Mouse (Mus musculus): ENCODE results near the gene Poldip3.
"Not testable (repeated sequence)": the region's sequence is repeated elsewhere in the genome, so short reads cannot be mapped to it uniquely, and the experiment has no call there.

The Poldip3 gene

DNA sequence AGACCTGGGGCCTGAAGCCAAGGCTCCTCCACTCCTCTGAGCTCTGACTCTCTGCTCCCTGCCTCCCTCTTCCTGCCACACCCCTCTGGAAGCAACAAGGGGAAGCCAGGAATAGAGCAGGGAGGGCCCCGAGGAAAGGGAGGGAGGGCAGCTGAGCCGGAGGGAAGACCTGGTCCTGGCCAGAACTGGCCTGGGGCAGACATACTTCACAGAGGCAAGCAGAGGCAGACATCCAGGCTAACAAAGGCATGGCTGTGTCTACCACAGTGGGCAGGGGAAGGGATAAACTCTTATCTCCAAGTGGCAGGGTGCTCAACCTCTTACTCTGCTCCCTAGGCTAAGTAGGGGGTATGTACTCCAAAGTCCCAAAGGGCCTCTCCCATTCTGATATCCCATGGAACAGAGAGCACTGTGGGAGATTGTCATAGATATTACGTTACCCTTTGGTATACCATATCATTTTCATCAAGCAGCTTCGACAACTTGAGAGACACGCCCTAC lies 15.8 kb upstream of the Poldip3 start:
- peak; percentile 39 for DNase-seq

DNA sequence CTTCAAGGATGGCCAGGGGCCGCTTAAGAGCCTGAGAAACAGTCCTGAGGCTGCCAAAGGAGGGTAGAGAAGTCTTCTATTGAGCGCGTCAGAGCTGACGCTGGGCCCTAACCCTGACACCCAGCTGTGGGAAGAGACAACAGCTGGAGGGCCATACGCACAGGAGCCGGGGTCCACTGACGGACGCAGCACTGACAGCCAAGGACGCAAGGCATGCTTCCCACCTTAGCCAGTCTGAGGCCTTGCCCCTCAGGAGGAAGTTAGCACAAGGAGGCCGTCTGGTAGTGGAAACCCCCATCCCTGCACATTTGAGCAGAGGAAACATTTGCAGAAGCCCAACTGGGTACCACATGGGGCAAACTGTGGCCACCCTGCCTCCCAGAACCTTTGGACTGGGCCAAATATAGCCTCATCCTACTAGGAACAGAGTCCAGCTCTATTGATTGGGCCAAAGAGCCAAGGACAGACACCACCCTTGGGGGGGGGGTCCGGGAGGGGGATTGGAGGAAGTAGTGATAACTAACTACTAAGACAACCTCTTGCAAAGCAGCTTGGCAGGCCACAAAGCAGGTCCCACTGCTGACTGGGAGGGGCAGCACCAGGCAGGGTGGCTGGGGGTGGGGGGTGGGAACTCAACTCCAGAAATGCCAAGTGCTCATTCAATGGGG lies 13.8 kb upstream of the Poldip3 start:
- peak; percentile 57 for DNase-seq

DNA sequence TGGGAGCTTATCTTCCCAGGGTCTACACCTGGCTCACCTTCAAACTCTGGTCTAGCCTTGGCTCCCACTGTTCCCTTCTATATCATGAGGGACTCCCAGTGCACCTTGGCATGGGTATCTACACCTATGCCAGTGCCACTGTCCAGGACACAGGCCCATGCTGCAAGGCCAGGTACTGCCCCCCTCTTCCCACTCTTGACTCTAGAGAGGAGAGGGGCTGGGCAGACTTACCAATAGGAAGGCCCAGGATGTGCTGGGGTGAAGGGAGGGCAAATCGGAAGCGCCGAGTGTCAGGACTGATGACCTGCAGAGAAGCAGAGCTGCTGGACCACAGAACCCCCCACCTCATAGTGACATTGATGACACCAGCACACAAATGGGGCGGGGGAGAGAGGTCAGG lies 12.8 kb upstream of the Poldip3 start:
- no peak for DNase-seq

DNA sequence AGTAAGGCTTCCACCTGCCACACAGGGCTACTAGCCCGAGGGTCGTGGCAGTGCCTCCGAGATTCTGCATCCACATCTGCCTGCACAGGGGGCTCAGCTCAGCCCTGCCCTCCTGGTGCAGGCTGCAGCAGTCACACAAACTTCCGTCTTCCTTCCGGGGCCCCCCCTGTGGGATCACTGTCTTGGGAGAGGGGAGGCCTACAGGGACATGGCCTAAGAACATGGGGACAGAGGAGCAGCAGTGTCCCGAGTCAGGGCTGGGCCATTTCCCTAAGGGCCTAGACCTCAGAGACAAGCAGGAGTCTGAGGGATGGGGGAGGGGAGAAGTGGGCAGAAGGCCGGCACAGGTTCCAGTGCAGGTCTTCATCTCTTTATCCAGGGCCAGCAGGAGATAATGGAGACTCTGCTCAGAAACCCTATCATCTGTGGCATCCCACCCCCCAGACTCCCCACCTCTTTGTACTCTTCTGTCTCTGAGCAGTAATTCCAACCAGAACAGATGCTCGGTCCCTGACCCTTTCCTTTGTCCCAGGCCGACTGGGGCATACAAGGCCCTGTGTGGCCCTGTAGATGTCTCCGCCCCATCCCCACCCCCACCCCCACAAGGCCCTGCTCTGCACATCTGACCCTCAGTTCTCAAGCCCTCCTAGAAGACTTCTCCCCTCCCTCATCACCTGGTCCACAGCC lies 12.0 kb upstream of the Poldip3 start:
- no peak for DNase-seq

DNA sequence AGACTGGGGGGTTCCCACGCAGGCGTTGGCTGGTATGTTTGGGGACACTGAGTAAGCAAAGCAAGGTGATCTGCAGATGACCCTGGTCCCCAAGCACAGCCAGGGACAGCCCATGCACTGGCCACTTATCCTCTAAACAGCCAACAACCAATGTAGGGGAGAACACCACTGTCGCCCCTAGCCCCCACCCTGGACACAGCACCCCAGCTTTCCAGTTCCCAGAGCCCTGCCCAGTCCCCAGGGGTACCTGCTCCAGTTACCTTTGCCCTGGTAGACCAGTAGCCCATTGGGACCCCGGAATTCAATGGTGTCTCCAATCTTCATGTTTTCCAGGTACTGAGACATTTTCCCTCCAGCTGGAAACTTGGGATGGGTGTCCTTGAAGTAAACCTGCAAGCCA lies 11.4 kb upstream of the Poldip3 start:
- DNase-seq, result no peak

DNA sequence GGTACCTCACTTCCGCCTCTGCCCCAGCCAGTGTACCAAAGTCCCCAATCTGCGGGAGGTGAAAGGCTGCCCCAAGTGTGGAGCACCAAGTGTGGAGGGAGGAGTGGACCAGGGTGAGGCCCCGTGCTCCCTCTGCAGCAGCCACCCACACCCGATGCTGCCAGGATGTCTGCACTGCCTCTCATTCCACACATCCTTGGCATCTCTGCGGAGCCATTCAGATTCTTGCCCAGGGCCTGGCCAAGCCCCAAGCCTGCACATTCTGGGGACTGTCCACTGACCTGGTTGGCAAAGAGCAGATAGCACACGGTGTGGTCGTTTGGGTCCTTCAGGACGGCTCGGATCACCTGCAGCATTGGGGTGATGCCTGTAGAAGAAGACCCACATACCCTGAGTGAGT lies 10.6 kb upstream of the Poldip3 start:
- DNase-seq, result no peak

DNA sequence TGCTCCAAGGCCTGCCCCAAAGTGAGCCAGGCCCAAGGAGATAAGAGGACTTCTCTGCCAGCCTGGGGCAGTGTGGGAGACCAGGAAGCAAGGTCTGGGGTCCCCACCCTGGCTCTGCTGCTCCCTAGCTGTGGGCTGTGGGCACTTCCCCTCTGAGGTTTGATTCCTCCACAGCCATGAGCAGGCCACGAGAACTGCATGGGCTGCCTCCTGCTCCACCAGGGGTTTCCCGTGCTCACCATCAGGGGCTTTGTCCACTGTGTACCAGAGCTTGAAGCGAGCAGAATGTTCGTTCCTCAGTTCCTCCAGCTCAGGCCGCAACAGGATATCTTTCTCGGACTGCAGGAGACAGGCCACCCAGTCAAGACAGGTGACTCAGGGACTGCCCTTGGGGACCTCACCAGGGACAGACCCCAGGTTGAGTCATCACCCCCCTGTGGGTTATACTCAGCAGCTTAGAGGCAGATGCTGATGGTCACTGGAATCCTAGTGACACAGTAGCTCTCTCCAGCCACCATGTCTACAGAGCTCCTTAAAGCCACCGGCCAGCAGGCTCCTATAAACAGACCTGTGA lies 9.5 kb upstream of the Poldip3 start:
- no peak for DNase-seq

DNA sequence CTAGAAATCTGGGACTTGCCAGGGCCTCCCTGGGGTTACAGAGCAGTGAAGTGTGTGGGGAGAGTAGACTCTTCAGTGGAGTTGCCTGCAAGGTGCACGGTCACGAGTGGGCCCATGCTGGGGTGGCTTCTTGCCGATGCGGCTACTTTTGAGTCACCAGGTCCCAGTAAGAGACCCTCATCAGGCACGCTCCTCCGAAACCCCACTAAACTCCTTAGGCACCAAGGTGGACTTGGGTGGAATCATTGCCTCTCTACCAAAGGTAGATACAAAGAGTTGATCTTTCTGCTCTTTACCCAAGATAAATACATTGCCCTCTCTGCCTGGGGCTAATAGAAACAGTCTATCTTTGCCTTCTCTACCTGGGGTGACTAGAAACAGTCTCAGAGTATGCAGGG lies 8.5 kb upstream of the Poldip3 start:
- no peak for DNase-seq

DNA sequence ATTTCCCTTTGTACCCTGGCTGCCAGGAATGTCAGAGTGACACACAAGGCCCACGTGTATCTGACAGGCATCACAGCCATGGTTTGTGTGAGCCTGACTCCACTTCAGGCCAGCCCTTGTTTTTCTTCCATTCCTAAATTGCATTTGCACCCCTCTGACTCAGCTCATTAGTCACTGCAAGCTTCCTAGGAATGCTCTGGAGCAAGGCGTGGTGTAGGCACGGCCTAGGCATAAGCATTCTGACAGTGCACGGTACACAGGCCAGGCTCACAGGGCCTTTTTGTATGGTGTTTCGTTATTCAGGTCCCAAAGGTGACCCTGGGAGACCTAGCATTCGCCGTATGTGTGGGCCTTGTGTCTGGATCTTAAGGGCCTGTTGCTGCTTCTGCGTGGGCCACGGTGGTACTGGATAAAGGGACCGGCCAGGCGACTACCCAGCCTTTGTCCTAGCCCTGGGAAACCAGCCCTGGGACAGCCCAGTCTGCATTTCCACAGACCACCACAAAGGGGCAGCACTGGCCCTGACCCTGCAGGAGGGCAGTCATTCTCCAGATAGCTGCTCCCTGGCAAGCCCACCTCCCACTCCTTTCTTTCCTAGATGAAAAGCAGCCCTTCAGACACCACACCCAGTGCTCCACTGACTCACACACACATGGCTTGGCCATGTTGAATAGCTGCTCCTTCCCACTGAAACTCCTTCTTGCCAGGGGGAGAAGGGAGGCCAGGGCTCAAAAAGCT lies 7.9 kb upstream of the Poldip3 start:
- DNase-seq, result peak; percentile 59

DNA sequence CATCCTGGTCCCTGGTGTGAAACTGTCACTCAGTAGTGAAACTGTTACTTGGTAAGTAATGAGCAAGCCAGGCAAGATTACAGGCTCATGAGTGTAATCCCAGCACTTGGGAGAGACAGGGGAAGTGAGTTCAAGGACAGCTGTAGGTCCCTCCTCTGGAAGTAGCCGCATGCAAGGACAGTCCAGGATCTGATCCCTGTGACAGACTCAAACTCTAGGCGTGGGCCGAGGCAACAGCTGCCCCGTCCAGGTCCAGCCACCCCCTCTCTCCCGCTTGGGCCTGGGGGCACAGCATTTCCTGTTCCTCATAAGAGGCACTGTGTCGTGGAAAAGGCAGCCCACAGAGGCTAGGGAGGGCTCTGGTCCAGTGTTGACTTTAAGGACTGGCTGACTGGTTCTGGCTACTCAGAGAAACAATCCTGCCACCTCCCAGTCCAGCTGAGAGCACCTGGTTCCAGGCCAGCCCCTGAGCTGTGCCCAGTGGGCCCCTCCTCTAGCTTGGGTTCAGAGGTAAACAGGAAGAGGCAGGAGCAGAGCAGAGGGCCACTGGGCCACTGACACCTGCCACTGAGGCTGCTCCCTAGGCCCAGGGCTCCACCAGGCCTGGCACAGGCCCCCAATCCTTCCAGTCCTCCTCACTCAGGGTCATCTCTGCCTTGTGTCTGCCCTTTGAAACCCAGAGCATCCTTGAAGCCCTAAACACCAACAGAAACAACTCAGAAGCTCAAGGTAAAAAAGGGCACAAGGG lies 6.7 kb upstream of the Poldip3 start:
- peak; percentile 47 for DNase-seq

DNA sequence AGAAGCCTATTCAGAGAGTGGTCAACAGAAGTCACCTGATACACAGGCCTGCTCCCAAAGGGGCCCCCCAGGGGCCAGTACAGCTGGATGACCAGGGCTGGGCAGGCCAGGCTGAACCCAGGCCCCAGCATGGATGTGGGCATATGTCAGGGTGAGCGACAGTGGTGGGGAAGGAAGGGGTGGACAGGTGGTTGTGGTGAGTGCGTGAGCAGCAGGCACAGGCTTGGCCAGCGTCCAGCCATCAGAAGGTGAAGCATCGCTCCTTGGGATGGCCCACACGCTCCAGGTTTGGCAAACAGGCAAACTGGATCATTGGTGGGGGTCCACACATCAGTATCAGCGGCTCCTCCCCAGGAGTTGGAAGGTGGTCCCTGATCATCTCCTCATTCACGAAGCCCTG lies 5.1 kb upstream of the Poldip3 start:
- no peak for DNase-seq

DNA sequence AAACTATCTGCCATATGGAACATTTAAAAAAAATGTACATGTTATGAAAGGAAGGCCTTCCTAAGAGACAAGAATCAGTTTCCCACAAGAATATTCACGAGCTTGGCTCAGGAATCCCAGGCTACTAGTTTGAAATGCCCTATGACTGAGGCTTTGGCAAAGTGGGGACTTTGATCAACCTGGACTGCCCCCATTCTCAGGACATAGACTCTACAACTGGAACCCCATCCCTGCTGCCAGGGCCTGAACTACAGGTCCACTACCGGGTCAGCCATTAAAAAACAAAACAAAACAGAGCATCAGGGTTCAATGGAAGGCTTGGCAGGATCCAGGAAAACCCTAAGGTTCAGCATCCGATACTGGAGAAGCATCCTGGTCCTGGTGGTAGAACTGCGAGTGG lies 1.5 kb upstream of the Poldip3 start:
- DNase-seq, result no peak

DNA sequence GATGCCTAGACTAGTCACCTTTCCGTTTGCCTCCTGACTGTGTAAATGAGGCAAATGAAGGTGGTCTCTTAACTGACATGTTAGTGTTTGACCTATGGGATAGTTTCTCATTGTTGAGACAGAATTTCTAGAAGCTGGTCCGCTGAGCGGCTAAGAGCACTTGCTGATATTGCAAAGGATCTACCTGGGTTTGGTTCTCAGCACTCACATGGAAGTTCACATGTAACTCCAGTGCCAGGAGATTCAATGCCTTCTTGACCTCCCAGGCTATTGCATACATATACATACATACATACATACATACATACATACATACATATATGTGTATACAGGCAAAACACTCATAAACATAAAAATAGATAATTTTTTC lies 874 bp upstream of the Poldip3 start:
- peak; percentile 25 for DNase-seq

DNA sequence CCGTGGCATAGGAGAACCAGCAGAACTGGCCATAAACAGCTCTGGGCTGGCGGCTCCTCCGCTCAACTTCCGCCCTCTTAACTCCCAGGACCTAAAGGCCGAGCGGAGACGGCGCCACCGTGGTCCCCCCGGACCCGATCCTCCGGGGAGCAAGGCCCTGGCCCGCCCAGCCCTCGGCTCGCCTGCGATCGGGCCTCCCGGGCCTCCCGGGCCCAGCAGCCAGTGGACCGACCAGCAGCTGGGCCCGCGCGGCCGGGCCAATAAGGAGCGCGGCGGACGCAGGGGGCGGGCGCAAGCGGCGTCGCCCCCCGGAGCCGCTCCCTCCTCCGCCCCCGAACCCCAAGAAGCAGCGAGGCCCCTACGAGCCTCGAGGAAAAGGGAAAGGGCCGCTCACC lies 386 bp downstream of the Poldip3 start:
- no peak for DNase-seq

DNA sequence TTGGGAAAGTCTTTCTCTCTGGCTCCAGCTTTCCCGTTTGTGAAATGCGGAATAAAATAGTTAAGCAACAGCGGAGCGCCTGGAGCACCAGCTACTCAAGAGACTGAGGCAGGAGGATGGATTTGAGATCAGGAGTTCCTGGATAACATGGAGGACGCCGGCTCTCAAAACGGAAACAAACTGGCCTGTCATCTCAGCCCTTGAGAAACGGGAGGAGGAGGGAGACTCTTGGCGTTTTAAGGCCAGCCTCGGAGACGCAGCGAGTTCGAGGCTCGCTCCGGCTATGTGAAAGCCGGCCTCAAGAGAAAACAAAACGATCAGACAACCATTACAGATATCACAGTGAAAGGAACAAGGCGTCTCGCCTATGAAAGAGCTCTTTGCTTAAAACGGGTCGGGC lies 789 bp downstream of the Poldip3 start:
- no peak for DNase-seq

DNA sequence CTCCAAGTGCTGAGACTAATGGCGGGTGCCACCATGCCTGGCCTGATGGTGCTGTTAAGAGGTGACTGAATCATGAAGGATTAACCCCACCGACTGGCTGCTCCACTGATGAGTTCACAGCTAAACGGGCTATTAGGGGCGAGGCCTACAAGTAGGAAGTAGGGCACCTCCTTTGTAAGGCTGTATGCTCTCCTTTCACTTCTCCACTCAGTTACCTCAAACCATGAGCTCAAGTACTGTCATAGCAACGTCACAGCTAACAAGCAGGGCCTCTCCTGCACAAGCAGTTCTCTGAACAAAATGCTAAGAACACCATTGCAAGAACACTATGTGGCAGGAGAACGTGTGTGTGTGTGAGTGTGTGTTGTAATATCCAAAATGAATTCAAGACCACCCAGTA lies 3.6 kb downstream of the Poldip3 start:
- DNase-seq, result no peak

DNA sequence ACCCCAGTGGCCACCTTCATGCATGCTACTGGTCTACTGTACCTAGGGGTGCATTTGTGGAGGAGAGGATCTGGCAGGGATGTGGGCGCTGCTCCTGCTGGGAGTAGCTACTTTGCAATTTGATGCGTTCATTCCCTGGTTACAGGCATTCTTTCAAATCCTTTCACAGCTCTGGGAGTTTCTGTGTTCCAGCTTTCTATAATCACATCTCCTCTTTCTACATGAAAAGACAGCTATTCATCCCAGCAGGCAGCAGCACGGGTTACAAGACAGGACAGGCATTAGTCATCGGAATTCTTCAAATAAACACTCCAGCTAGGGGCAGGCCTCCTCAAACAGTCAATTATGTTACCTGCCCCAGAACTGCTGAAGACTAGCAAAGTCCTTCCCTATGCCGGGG lies 6.3 kb downstream of the Poldip3 start:
- DNase-seq, result no peak

DNA sequence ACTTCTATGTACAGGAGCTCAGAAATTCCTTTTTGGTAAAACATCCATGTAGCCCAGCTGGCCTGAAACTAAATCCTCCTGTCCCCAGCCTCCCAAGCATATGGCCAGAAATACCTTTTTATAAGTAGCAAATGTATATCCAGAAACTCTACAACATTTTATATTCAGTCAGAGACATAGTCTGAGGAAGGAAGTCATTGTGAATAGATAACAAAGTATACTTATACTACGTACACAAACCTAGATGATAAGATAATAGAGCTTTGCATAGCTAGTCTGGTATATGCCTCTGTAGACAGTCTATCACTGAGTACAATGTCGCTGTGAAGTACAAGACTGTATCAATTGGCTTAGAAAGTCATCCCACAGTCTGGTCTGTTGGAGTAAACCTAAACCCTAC lies 13.5 kb downstream of the Poldip3 start:
- DNase-seq, result no peak

DNA sequence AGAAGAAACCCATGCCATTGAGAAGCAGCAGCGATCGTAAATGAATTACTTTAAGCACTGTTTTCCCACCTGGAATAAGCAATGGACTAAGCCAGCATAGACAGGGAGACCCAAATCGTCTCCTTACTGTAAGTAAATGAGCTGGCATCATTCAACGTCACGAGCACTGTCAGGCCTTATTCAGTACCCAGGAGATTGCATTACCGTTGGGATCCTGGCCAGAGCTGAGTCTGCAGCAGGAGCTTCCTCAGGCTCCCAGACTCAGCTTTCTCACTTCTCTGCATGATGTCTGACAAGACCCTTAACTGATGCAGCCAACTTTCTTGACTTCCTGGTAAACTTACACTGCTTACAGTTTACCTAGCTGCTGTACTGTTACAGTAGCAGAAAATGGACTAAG lies 14.5 kb downstream of the Poldip3 start:
- no peak for DNase-seq

DNA sequence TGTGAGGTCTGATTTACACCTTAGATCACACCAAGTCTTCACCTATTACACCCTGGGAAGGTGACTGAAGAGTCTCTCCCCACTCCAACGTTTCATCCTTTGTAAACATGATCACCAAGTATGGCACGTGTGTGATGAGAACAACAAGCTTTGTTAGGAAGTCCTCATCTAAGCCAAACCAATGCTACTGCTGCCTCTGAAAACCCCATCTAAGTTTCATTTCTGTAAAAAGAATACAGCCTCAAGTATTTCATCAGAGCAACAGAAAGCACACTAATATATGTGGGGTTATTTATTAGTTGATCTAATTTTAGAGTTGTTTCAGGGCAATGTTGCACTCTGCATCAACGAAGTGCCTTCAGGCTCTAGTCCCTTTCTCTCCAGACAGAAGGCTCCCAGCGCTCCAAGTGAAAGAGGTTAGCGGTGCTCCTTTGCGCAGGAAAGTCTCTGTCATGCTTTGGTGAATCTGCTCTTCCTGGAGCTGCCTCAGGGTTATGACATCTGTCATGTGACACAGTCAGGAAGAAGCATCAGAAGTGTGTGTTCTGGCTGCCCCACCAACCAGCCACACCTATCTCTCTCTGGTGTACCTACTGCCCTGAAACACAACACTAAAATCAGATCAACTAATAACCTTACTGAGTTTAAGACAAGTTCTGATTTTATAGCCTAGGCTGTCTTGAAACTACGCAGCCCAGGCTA lies 19.5 kb downstream of the Poldip3 start:
- DNase-seq, result no peak

DNA sequence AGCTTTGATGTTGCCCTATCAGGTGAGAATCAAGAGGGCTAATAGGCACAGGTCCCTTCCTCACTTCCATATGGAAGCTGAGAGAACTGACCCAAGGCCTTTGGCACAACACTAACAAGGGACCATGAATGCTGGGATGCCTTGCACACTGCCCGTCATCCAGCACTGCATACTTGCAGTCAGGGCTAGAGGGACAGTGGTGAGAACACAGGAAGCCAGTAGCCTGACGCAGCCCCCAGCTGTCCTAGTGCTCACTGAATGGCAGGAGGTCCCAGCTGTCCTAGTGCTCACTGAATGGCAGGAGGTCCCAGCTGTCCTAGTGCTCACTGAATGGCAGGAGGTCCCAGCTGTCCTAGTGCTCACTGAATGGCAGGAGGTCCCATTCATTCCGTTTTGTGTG lies 22.1 kb downstream of the Poldip3 start:
- DNase-seq, result not testable (repeated sequence)

DNA sequence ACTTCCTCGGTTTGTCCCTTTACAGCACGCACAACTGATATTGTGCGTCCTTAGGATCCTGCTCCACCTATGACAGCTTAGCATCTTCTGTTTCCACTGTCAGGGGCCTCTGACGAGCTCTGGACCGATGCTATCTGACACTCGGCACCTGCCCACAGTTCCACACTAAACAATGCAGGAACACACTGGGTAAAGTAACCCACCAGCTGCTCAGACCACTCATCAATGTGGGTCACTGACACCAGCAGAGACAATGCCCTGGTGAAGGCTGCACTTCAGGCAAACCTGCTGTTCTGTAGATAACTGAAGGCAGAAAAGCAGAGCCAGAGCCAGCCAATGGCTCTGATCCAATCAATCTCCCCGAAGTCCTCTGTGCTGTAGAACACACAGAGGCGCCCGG lies 22.6 kb downstream of the Poldip3 start:
- no peak for DNase-seq

Measured in kidney, adult 11 months (tissue).